Mouse (Mus musculus): ENCODE results near the gene Svep1.

- TF ChIP-seq CTCF (IDR thresholded peaks at IDR 0.05; ENCODE audit: low read depth), result no peak
- no peak for TF ChIP-seq EP300 (optimal IDR thresholded peaks at IDR 0.05)
Measured at GRCm38 (mm10) chr4:58223499-58223898, 16.8 kb upstream of the Svep1 start.
